Mouse (Mus musculus) adrenal gland, postnatal 14 days (tissue): ENCODE data around the gene Kcna1. TPM values are rescaled to one million over a fixed set of nuclear protein-coding genes. Genes with fewer than 3 reads are reported as not detected.

Source experiments
- DNase-seq: peaks from one replicate; pipeline ENCODE4 v3.0.0; 2021; ENCODE audit warnings: mixed read lengths
- long read RNA-seq, 2 experiments: library from polyadenylated mRNA; stranded (forward); transcript quantifications; one replicate each; pipeline ENCODE4 v2.0.0; 2021
- total RNA-seq: library from RNA; stranded (reverse); gene quantifications from 2 replicates; pipeline ENCODE4 v1.2.3, GENCODE M21; 2021

The Kcna1 gene
- total RNA-seq = 2.8 and 3.6 TPM in 2 replicates
- long read RNA-seq, experiment 1 = 0 reads
- long read RNA-seq, experiment 2 = 0 reads

DNA sequence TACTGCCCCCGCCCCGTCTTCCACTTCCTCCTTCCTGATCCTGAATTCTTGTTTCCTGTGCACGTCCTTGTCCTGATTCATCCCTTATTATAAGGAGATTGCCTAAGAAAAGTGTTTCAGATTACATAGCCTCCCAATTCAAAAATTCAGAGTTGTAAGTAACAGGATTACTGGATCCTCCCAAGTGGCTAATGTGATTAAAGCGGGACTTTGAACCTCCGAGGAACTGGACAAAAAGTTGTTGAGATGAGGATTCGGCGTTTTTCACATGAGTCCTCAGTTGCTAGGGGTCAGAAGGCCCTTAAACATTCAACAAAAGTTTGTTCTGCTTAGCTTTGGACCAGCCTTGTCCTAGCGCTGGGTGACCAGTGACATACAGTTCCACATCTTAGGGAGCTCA lies at the start of gene Kcna1:
TSS of gene Kcna1 (minus strand) at position 4 of the 400 bp plus-strand sequence.
- no peak for DNase-seq

- DNase-seq = no peak
Observed at GRCm38 (mm10) chr6:126687120-126687519, 40.9 kb upstream of the Kcna1 start.

- no peak for DNase-seq
Observed at GRCm38 (mm10) chr6:126685135-126685534, 39.0 kb upstream of the Kcna1 start.

GRCm38 (mm10) chr6:126678961-126679360 lies 32.8 kb upstream of the Kcna1 start:
- peak; percentile 26 for DNase-seq

DNA sequence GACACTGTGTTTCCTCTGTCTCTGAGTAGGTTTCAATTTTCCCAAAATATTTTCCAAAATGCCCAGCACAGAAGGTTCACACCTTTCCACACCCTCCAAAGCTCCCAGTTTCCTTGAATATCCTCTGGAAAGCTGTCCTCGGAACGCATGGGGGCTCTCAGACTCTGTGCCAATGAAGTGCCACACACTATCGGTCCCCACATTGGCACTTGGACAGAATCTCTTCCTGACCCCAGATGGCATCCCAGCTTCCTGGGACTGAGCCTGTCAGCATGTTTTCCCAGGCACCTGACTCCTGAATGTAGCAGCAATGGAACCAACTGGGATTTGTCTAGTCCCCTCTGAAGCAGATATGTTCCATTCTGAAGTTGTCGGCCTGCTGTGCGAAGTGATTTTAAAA lies 20.8 kb upstream of the Kcna1 start:
- DNase-seq = no peak

DNA sequence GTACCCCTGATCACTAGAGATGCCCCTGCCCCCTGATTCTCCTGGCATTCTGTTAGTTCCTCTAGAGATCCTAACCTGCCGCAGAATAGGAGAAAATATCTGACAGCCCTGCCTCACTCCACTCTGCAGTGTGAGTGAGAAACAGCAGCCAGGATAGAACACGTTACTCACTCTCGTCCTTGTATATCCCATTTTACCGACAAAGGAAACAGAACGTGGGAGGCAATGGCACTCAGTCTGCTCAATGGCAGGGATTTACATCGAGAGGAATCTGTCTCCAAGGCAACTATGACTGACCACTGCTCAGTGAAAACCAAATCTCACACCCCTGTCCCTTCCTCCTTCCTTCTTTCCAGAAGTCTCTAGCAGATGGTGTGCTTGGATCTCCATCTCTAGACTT lies 19.9 kb upstream of the Kcna1 start:
- no peak for DNase-seq

GRCm38 (mm10) chr6:126664569-126664968 lies 18.4 kb upstream of the Kcna1 start:
- DNase-seq = no peak

DNA sequence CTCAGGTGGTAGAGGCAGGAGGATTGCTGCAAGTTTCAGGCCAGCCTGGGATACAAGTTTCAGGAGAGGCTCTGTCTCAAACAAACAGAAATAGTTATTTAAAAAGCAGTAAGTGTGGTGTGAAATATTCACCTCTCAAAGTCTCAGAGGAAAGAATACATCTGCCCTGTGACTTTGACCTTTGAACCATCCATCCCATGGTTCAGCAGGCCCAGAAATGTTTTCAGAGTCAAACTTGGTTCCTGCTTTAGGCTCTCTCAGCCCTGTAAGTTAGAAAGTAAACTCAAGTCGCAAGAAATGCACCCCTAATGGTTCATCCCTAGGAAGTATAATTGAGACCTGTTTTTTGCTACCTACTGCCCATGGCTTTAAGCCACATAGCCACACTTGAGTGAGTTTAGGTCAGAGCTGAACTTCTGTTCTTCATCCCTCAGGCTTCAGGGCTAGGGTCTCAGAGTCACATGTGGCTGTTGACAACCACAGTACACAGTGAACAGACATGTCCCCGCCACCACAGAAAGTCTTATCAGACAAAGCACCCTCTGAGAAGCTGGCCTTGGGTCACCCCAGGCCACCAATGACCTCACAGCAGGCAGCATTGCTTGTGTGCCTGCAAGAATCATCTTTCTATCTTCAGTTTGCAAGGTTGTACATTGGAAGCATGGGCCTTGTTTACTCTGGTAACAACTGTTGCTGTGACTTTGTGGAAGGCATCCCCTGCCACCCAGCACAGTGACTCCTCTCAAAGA lies 11.6 kb upstream of the Kcna1 start:
- no peak for DNase-seq

DNA sequence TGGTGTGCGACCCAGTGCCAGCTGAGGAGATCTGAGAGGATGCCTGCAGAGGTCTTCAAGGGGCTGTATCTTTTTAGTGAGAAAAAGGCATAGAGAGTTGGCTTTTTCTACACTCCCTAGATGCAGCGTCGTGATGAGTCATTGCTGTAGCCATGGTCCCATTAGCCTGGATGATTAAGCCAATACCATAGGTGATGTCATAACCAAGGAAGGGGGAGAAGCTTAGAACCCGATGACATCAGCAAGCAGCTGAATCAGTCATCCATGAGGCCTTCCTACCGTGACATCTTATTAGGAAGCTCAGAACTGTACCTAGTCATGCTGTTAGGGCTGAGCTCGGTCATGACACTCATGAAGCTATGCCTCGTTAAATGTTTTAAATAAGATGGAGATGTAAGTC lies 7.4 kb upstream of the Kcna1 start:
- DNase-seq = no peak

DNA sequence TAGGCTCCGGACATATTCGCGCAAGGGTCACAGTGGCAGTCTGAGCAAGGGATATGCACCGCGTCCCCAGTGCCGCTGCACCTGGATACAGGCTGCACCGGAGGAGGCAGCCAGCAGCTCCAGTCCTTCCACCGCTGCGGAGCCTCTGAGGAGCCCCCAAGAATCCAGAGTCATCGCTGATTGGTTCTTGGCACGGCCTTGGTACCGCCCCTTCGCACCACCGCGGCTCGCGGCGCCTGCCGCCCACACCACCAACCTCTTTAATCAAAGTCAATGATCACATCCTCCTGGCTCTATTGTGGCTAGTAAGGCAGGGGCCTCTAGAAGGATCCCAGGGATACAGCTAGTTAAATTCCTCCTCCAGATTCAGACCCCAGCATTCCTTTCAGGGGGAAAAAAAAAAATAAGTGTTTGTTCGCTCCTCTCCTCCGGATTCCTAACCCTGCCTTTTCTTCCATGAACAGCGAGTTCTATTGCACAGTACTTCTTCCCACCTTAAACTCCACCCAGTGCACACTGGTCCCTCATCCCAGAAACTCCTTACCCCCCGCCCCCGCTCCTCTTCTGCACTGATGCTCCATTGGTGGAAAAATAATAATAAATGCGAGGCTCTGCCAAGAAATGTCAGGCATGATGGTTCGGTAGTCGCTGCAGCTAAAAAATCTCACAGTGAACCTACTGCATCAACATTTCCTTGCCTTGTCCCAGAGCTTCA lies 383 bp downstream of the Kcna1 start:
- DNase-seq = peak; percentile 25

GRCm38 (mm10) chr6:126645044-126645541 lies 1.1 kb downstream of the Kcna1 start:
- DNase-seq = no peak

DNA sequence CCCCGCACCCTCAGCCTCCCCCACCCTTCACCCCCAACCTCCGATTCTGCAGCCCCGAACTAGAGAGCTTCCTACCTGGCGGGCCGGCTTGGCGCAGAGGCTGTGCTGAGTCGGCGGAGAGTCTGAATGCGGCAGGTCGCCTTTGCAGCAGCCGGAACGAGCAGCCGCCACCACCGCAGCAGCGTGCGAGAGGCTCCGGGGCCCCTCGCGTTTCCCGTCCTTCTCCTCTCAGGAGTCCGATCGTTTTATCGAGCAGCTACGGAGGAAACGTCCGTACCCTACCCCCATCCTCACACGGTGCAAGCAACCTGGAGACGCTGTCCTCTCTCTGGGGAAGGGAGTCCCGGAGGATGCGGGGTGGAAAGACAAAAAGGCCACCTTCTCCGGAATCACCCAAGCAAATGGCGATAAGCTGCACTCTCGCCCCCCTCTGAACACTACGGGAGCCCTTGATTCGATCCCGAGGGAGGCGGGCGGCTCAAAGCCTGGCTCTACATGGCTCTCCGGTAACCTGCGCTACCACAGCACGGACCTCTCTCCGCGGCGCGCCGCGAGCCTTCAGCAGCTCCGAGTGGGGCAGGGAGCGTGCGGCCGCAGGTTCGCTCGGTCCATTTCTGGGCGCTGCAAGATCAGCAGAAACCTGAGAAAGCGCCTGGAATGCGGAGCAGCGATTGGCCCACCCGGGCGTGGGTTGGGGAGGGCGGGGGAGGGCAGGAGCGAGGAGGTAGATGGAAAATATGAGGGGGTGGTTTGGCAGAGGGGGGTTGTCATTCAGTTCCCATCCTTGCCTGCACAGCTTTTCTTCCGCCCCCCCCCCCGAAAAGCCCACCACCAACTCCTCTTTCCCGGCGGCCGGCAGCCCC lies 1.8 kb downstream of the Kcna1 start:
- peak; percentile 20 for DNase-seq

DNA sequence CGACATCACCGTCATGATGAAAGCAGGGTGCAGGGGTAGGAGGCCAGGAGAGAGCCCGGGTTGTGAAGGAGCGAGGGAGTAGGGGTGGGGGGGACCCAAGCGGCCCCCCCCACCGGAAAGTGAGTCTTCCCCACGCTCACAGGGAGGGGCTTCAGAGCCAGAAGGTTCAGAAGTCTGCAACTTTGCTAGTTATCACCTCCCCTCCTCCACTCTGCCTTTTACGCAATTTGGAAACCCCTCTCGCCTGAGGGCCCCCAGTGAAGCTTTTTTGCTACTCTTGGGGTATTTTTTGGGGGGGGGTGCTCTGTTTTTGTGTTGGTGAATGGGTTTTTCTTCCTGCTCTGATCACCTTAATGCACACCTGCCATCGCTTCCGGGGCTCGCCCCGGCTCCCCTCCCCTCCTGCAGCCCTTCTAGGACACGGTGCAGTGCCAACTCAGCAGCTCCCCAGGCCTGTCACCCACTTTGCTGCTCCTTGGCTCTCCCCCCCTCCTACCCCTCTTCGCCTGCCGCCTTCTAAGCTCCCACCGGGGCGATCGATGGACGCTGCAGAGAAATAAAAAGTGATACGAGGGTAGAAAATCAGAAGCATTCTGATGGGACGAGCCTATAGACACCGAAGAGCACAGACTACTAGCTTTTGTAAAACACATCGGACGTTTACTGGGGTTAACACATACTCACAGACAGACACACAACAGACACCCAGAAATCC lies 2.7 kb downstream of the Kcna1 start:
- no peak for DNase-seq

- peak; percentile 11 for DNase-seq
Observed at GRCm38 (mm10) chr6:126642856-126643321, 3.3 kb downstream of the Kcna1 start.

GRCm38 (mm10) chr6:126628451-126628850 lies 17.7 kb downstream of the Kcna1 start:
- no peak for DNase-seq

- no peak for DNase-seq
Observed at GRCm38 (mm10) chr6:126618455-126618854, 27.7 kb downstream of the Kcna1 start.

DNA sequence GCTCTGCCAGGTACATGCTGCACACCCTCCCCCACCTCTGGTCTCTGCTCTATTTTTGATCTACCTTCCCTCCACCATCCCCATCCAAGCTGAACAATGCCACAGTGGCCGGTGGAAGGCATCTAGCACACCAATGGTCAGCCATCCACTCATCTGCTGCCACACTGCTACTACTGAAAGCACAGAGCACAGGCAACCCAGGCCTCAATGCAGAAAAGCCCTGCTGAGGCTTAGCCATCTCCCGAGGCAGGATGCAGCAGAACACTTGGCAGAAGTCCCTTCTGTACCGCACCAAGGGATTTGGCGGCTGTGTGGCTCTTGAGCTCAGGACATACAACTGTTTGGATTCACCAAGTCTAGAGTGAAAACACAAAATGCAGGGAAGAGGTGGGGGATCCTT lies 35.4 kb downstream of the Kcna1 start:
- DNase-seq = no peak

DNA sequence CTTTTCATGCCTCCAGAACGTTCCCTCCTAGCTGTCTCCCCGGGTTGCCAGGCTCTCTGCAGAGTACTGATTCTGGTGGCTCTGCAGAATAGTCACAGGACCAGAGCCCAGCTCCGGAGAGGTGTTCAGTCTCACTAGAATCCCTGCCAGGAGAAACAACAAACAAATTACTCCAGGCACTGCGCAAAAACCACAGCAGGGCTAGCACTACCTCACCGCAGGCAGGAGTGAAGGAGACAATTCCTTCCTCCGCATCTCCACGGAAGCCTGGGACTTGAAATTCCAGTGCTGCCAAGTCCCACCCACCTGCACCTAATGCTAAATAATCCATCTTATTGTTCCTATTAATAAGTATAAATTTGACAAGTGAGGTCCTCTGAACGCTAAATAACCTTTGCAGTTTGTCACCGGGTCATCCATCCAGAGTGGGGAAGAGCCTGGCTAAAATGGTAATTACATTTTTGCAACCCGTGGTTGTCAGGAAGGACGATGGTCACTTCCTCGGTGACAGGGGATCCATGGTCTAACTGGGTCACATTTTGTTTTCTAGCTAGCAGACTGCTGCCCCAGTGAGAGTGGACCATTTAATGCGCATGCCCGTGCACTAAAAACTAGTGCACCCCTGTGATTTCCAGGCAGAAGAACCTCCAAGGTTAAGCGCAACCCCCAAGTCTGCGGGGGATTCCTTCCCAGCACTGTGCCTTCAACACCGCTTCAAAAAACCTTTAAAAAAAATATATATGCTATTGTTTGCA lies 36.8 kb downstream of the Kcna1 start:
- DNase-seq = no peak

DNA sequence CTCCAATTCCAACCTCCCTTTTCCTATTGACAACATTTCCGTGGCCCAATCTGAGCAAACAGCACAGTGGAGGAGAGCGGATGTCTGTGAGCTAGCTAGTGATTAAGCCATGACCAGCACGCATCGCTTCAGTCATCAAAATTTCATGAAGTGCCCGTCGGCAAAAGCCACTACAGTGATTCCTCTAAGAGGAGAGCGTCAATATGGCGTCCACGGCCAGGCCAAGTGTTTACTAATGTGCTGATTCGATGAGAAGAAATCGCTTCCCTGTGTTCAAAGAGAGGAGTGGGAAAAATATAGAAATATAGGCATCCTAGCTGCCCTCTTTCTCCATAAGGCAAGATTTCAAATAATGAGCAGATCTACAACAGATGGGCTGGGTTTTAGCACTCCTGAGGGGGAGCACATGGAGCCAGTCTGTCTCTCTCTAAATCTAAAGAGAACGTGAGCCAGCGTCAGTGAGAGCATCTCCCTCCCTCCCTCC lies 44.3 kb downstream of the Kcna1 start:
- DNase-seq = no peak

- no peak for DNase-seq
Observed at GRCm38 (mm10) chr6:126599201-126599995, 46.8 kb downstream of the Kcna1 start.
